Mouse (Mus musculus) common myeloid progenitor, adult 5-6 weeks (primary cell): ENCODE results near the gene Sult4a1. TPM values are rescaled to one million over a fixed set of nuclear protein-coding genes. Genes with fewer than 3 reads are reported as not detected.

Experiments
- ATAC-seq: replicated peaks from 2 replicates; pipeline ENCODE4 v1.8.0; 2016; ENCODE audit warnings: low read depth, mild to moderate bottlenecking, moderate TSS enrichment, inconsistent platforms; ENCODE audit not compliant: poor library complexity, severe bottlenecking
- total RNA-seq: library from RNA; stranded (forward); fragments of 200-1000, 187-1606 nt; gene quantifications from 2 replicates; pipeline ENCODE4 v1.2.3, GENCODE M21; 2017

The Sult4a1 gene
- total RNA-seq, 1 experiment from 2014 or later: not detected

- no peak for ATAC-seq
Measured at GRCm38 (mm10) chr15:84053240-84053639, 52.3 kb downstream of the Sult4a1 start.

GRCm38 (mm10) chr15:84052390-84052789 is 53.2 kb downstream of the Sult4a1 start:
- ATAC-seq: no peak

- no peak for ATAC-seq
Measured at GRCm38 (mm10) chr15:84049570-84049969, 56.0 kb downstream of the Sult4a1 start.

GRCm38 (mm10) chr15:84045562-84045961 is 60.0 kb downstream of the Sult4a1 start:
- ATAC-seq: no peak

- no peak for ATAC-seq
Measured at GRCm38 (mm10) chr15:84037067-84037466, 68.5 kb downstream of the Sult4a1 start.

Other genes starting within 250 kb of the Sult4a1 start
- gene Efcab6, start 40.4 kb downstream of the Sult4a1 start, total RNA-seq: not detected in 2 replicates
- not detected in 2 replicates for gene Pnpla5, start 17.4 kb upstream of the Sult4a1 start, total RNA-seq
- gene Pnpla3, start 62.1 kb upstream of the Sult4a1 start, total RNA-seq: not detected in 2 replicates
- 40.7 and 42.3 TPM in 2 replicates for gene Samm50, start 86.5 kb upstream of the Sult4a1 start, total RNA-seq
- gene Parvb, start 126.3 kb upstream of the Sult4a1 start, total RNA-seq: 1.3 and 4.2 TPM in 2 replicates
- gene Parvg, start 218.3 kb upstream of the Sult4a1 start, total RNA-seq: 172 and 201 TPM in 2 replicates